8 mouse cellular contexts compared by ENCODE assay signal in the genomic region with DNA sequence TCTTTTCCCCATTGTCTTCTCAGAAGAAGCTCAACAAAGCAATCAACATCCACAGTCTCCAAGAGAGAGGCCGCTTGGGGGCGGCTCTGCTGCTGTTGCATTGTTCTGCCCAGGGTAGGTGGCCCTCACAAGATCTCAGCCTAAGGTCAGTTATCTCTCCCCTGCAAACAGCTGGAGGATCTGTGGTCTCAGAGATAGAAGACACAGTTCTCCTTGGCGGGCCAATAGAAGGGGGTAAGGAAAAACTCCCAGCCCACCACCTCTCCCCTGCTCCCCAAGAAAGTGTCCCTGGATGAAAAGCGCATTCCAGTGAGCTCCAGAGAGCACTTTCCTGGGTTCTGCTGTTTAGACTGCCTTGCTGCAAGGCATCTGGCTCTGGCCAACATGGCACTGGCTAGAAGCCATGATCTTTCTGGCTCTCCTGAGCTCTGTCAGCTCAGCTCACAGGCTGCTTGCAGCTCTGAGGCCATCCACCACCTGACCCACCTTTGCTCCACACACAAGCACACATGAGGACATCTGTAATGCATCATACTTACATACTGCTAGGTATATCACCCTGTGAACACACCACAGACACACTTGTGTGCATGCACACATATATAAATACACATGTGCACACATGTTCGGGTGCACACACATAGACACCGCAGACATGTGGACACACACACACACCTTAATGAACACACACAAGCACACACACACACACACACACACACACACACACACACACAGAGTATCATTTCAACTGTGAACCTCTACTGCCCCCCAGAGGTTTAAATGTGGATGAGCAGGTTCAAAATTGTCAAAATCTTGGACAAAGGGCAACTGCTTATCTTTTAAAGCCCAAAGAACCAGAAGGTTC.
DNase-seq lines count a peak whose midpoint lies in the region; ATAC-seq and TF ChIP-seq lines count a peak whose summit lies in the region.

No protein-coding gene starts in this region.

- TF ChIP-seq POLR2A in cerebellum, adult 2 months (IDR thresholded peaks at IDR 0.05; ENCODE audit: borderline replicate concordance, insufficient read depth, low read length) = no peak

- no peaks in the 10 kb centered on the region for H3K9me3 ChIP-seq in hindbrain, embryonic 16.5 days (ENCODE audit: control insufficient read depth, low read length)
- H3K9me3 ChIP-seq in midbrain, embryonic 12.5 days = 0 out of 2 replicates have a peak, but pooled peaks cover 5% of the 10 kb centered on the region

- H3K4me3 ChIP-seq in cerebellum, adult 2 months (replicated peaks; ENCODE audit: insufficient read depth, low read depth, low read length) = no peak overlapping the region
- no peak overlapping the region for H3K4me3 ChIP-seq in hindbrain, embryonic 16.5 days (ENCODE audit: low read length)
- H3K4me3 ChIP-seq in midbrain, embryonic 12.5 days = no peak overlapping the region

- peaks cover 6% of the 10 kb centered on the region for H3K4me1 ChIP-seq in cerebellum, adult 2 months (ENCODE audit: control insufficient read depth, insufficient read depth, low read length)
- peaks cover 5% of the 10 kb centered on the region; the same call in 1 of the 2 replicates for H3K4me1 ChIP-seq in hindbrain, embryonic 16.5 days (ENCODE audit: control insufficient read depth, insufficient read depth, low read depth, low read length)
- H3K4me1 ChIP-seq in midbrain, embryonic 12.5 days = peaks cover 16% of the 10 kb centered on the region

- intact Hi-C loops in left cerebral cortex, postnatal 4 days (cut with DNase I) = loop anchor here (2.0 kb wide), 1 partner anchor 381 kb away; no protein-coding TSS in a partner anchor

- WGBS in cerebellum, adult 2 months = 61% methylated on average over 6 of the region's 6 CpGs
- WGBS in hindbrain, embryonic 16.5 days = 40% methylated on average over 6 of the region's 6 CpGs
- WGBS in midbrain, embryonic 12.5 days = 32% methylated on average over 6 of the region's 6 CpGs

- H3K36me3 ChIP-seq in hindbrain, embryonic 16.5 days (ENCODE audit: control insufficient read depth, insufficient read depth, low read length) = no peaks in the 10 kb centered on the region
- no peaks in the 10 kb centered on the region for H3K36me3 ChIP-seq in midbrain, embryonic 12.5 days

- no peak overlapping the region for H3K27ac ChIP-seq in cerebellum, adult 2 months (ENCODE audit: insufficient read depth, low read length)
- H3K27ac ChIP-seq in hindbrain, embryonic 16.5 days (ENCODE audit: low read depth, low read length) = no peak overlapping the region
- peak overlapping the region; percentile 50 for H3K27ac ChIP-seq in midbrain, embryonic 12.5 days (replicated peaks)

- no peak overlapping the region for H3K9ac ChIP-seq in hindbrain, embryonic 16.5 days (ENCODE audit: low read depth, low read length)
- H3K9ac ChIP-seq in midbrain, embryonic 12.5 days (replicated peaks) = 0 out of 2 replicates have a peak overlapping the region, but pooled peaks have one; percentile 6

- no peaks in the 10 kb centered on the region for H3K27me3 ChIP-seq in cerebellum, adult 2 months (ENCODE audit: control insufficient read depth, insufficient read depth, low read length)
- no peaks in the 10 kb centered on the region for H3K27me3 ChIP-seq in hindbrain, embryonic 16.5 days (replicated peaks; ENCODE audit: control insufficient read depth, insufficient read depth, low read length)
- peaks cover 70% of the 10 kb centered on the region for H3K27me3 ChIP-seq in midbrain, embryonic 12.5 days

- DNase-seq in right cerebral cortex, postnatal 4 days = peak; percentile 31
- DNase-seq in right cerebral cortex, postnatal 14 days = no peak
- peak; percentile 58 to 59 for DNase-seq in cerebellum, adult 2 months
- DNase-seq in gastrocnemius, adult 18-20 months (ENCODE audit: low spot score) = peak; percentile 70
- DNase-seq in left cerebral cortex, postnatal 4 days = peak; percentile 79
- peak; percentile 33 for DNase-seq in thymus, postnatal 14 days

- peak; percentile 71 for TF ChIP-seq CTCF in cerebellum, adult 2 months (IDR thresholded peaks at IDR 0.05; ENCODE audit: borderline replicate concordance, insufficient read depth, low read depth, low read length)

- ATAC-seq in hindbrain, embryonic 16.5 days = peak; percentile 71
- peak; percentile 47; the same call in 1 of the 2 replicates for ATAC-seq in midbrain, embryonic 12.5 days (ENCODE audit: low FRiP score, low read depth)

- no peak overlapping the region for H3K4me2 ChIP-seq in hindbrain, embryonic 16.5 days (ENCODE audit: low read length)
- no peak overlapping the region for H3K4me2 ChIP-seq in midbrain, embryonic 12.5 days (replicated peaks)
